Mouse (Mus musculus): ENCODE results near the gene Nt5e. TPM values are rescaled to one million over a fixed set of nuclear protein-coding genes. Genes with fewer than 3 reads are reported as not detected.
A peak's percentile ranks its signal among the peaks of the same experiment; 100 is the strongest.

Nt5e gene
- polyA plus RNA-seq, 1 experiment from 2014 or later: 4.3 TPM

- Histone ChIP-seq H3K27ac (no peak overlapping the region), H3K27me3 (ENCODE audit: insufficient read depth, low read length) (no peaks in the 10 kb centered on the region), H3K4me2 (ENCODE audit: low read length) (no peak overlapping the region), H3K9me3 (replicated peaks; ENCODE audit: low read length) (no peaks in the 10 kb centered on the region), H3K36me3 (ENCODE audit: insufficient read depth, low read length) (no peaks in the 10 kb centered on the region), H3K4me1 (replicated peaks; ENCODE audit: insufficient read depth, low read length) (no peaks in the 10 kb centered on the region; the same call in 1 of the 2 replicates), H3K4me3 (replicated peaks; ENCODE audit: low read depth, low read length) (no peak overlapping the region), H3K9ac (ENCODE audit: low read depth, low read length) (no peak overlapping the region)
- DNase-seq (ENCODE audit: low spot score): no peak
- no peak for TF ChIP-seq CTCF (IDR thresholded peaks at IDR 0.05; ENCODE audit: low read depth)
- 84% methylated on average over 7 of the region's 7 CpGs for WGBS
- ATAC-seq (replicated peaks; ENCODE audit: low FRiP score, low read depth): no peak
Observed at GRCm38 (mm10) chr9:88342241-88342640, 15.2 kb downstream of the Nt5e start.

- H3K4me2 ChIP-seq (ENCODE audit: low read length): no peak overlapping the region
- DNase-seq (ENCODE audit: low spot score): no peak
- H3K4me1 ChIP-seq (replicated peaks; ENCODE audit: insufficient read depth, low read length): no peaks in the 10 kb centered on the region; the same call in 1 of the 2 replicates
- H3K9ac ChIP-seq (ENCODE audit: low read depth, low read length): no peak overlapping the region
- H3K9me3 ChIP-seq (replicated peaks; ENCODE audit: low read length): no peaks in the 10 kb centered on the region
- no peaks in the 10 kb centered on the region for H3K27me3 ChIP-seq (ENCODE audit: insufficient read depth, low read length)
- H3K27ac ChIP-seq: no peak overlapping the region
- H3K4me3 ChIP-seq (replicated peaks; ENCODE audit: low read depth, low read length): no peak overlapping the region
- TF ChIP-seq CTCF (IDR thresholded peaks at IDR 0.05; ENCODE audit: low read depth): no peak
- no peak for ATAC-seq (replicated peaks; ENCODE audit: low FRiP score, low read depth)
- 82% methylated on average over 3 of the region's 3 CpGs for WGBS
- H3K36me3 ChIP-seq (ENCODE audit: insufficient read depth, low read length): no peaks in the 10 kb centered on the region
Observed at GRCm38 (mm10) chr9:88342701-88343100, 15.7 kb downstream of the Nt5e start.

DNA sequence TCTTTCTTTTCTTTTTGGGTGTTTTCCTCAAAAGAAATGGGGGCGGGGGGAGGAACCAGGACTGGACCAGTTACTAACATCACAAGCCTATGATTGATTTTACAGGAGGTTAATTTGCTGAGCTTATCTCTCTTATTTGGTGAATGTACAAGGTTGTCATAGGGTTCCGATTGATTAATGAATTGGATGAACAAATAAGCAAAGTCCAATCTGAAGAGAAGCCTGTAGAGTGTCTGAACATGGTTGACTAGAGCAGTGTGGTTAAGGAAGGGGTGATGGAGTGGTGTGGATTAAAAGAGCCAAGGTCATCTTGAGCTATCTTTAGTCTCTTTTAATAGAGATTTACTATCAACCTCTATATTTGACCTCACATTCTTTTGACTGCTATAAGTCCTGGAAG is 17.4 kb downstream of the Nt5e start:
- 95% methylated on average over 2 of the region's 2 CpGs for WGBS
- no peak overlapping the region for H3K9ac ChIP-seq (ENCODE audit: low read depth, low read length)
- no peak for ATAC-seq (replicated peaks; ENCODE audit: low FRiP score, low read depth)
- no peak overlapping the region for H3K4me3 ChIP-seq (replicated peaks; ENCODE audit: low read depth, low read length)
- no peaks in the 10 kb centered on the region for H3K9me3 ChIP-seq (replicated peaks; ENCODE audit: low read length)
- no peak overlapping the region for H3K27ac ChIP-seq
- no peaks in the 10 kb centered on the region for H3K36me3 ChIP-seq (ENCODE audit: insufficient read depth, low read length)
- H3K4me1 ChIP-seq (replicated peaks; ENCODE audit: insufficient read depth, low read length): no peaks in the 10 kb centered on the region; the same call in 1 of the 2 replicates
- H3K4me2 ChIP-seq (ENCODE audit: low read length): no peak overlapping the region
- peak; percentile 31 for DNase-seq (ENCODE audit: low spot score)
- no peak for TF ChIP-seq CTCF (IDR thresholded peaks at IDR 0.05; ENCODE audit: low read depth)
- H3K27me3 ChIP-seq (ENCODE audit: insufficient read depth, low read length): no peaks in the 10 kb centered on the region

DNA sequence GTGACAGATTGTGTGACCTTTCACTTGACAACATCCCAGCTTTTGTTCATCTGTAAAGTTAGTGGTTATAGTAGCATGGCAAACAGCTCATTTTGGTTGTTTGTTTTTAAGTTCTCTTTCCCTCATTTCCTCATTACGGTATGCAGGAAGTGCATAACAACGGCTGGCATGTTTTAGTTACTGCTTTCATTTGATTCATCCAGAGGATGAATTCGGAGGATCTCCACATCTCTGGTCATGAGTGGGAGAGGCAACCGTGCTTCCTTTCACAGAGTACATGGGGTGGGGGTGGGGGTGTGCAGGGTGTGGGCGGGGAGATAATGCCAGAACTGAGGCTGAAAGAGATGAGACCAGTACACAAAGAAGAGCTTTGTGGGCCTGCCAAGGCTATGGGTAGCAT is 19.9 kb downstream of the Nt5e start:
- H3K9me3 ChIP-seq (replicated peaks; ENCODE audit: low read length): no peaks in the 10 kb centered on the region
- H3K4me2 ChIP-seq (ENCODE audit: low read length): no peak overlapping the region
- no peaks in the 10 kb centered on the region for H3K27me3 ChIP-seq (ENCODE audit: insufficient read depth, low read length)
- no peak for TF ChIP-seq CTCF (IDR thresholded peaks at IDR 0.05; ENCODE audit: low read depth)
- H3K4me1 ChIP-seq (replicated peaks; ENCODE audit: insufficient read depth, low read length): no peaks in the 10 kb centered on the region; the same call in 1 of the 2 replicates
- 56% methylated on average over 5 of the region's 5 CpGs for WGBS
- H3K4me3 ChIP-seq (replicated peaks; ENCODE audit: low read depth, low read length): no peak overlapping the region
- H3K9ac ChIP-seq (ENCODE audit: low read depth, low read length): no peak overlapping the region
- H3K36me3 ChIP-seq (ENCODE audit: insufficient read depth, low read length): no peaks in the 10 kb centered on the region
- DNase-seq (ENCODE audit: low spot score) (no peak), ATAC-seq (replicated peaks; ENCODE audit: low FRiP score, low read depth) (no peak)
- H3K27ac ChIP-seq: no peak overlapping the region

GRCm38 (mm10) chr9:88348623-88349022 is 21.6 kb downstream of the Nt5e start:
- DNase-seq (ENCODE audit: low spot score) (no peak), ATAC-seq (replicated peaks; ENCODE audit: low FRiP score, low read depth) (no peak)
- H3K4me1 ChIP-seq (replicated peaks; ENCODE audit: insufficient read depth, low read length): no peaks in the 10 kb centered on the region; the same call in 1 of the 2 replicates
- no peak for TF ChIP-seq CTCF (IDR thresholded peaks at IDR 0.05; ENCODE audit: low read depth)
- no peaks in the 10 kb centered on the region for H3K9me3 ChIP-seq (replicated peaks; ENCODE audit: low read length)
- H3K27ac ChIP-seq: no peak overlapping the region
- no peak overlapping the region for H3K4me2 ChIP-seq (ENCODE audit: low read length)
- H3K9ac ChIP-seq (ENCODE audit: low read depth, low read length): no peak overlapping the region
- no peak overlapping the region for H3K4me3 ChIP-seq (replicated peaks; ENCODE audit: low read depth, low read length)
- no peaks in the 10 kb centered on the region for H3K36me3 ChIP-seq (ENCODE audit: insufficient read depth, low read length)
- 85% methylated on average over 6 of the region's 6 CpGs for WGBS
- no peaks in the 10 kb centered on the region for H3K27me3 ChIP-seq (ENCODE audit: insufficient read depth, low read length)

DNA sequence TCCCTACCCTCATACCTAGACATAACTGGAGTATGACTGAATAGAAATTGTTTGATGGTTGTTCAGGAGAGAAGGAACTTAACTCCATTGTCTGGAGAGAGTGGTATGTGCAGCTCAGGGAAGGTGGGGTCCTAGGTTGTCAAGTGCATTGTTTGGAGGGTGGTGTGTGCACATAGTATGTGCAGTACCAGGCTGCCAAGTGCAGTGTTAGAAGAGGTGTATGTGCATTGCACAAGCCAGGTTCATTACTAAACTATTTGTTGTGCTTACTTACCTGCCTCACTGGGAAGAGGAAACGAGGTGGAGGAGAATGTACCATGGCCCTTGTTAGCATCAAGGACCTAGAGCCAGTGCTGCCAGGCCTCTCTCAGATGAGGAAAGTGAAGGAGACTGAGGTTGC is 23.3 kb downstream of the Nt5e start:
- Histone ChIP-seq H3K27ac (no peak overlapping the region), H3K9ac (ENCODE audit: low read depth, low read length) (no peak overlapping the region), H3K36me3 (ENCODE audit: insufficient read depth, low read length) (no peaks in the 10 kb centered on the region), H3K27me3 (ENCODE audit: insufficient read depth, low read length) (no peaks in the 10 kb centered on the region), H3K4me1 (replicated peaks; ENCODE audit: insufficient read depth, low read length) (no peaks in the 10 kb centered on the region; the same call in 1 of the 2 replicates), H3K4me2 (ENCODE audit: low read length) (no peak overlapping the region), H3K9me3 (replicated peaks; ENCODE audit: low read length) (no peaks in the 10 kb centered on the region), H3K4me3 (replicated peaks; ENCODE audit: low read depth, low read length) (no peak overlapping the region)
- 80% methylated on average over 1 of the region's 1 CpGs for WGBS
- no peak for TF ChIP-seq CTCF (IDR thresholded peaks at IDR 0.05; ENCODE audit: low read depth)
- DNase-seq (ENCODE audit: low spot score): no peak
- ATAC-seq (replicated peaks; ENCODE audit: low FRiP score, low read depth): no peak

DNA sequence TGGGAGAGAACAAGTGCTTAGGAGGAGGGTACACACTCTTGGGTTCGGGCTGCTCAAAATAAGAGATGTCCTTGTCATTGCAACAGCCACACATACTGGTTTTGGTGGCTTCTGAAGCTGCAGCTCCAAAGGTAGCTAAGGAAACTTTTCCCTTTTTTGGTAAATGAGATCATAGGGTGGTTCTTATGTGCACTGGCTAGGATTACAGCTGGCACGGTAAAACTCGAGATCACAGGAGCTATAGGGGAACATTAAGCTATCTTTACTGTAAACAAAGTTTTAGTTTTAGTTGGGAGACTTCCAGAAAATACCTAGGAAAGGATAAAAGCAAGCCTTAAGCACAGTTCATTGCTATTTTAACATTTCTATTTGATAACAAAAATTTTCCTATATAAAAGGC is 24.2 kb downstream of the Nt5e start:
- H3K4me2 ChIP-seq (ENCODE audit: low read length): no peak overlapping the region
- no peak for TF ChIP-seq CTCF (IDR thresholded peaks at IDR 0.05; ENCODE audit: low read depth)
- DNase-seq (ENCODE audit: low spot score) (no peak), ATAC-seq (replicated peaks; ENCODE audit: low FRiP score, low read depth) (no peak)
- no peaks in the 10 kb centered on the region; the same call in 1 of the 2 replicates for H3K4me1 ChIP-seq (replicated peaks; ENCODE audit: insufficient read depth, low read length)
- H3K27me3 ChIP-seq (ENCODE audit: insufficient read depth, low read length): no peaks in the 10 kb centered on the region
- H3K9ac ChIP-seq (ENCODE audit: low read depth, low read length): no peak overlapping the region
- no peak overlapping the region for H3K4me3 ChIP-seq (replicated peaks; ENCODE audit: low read depth, low read length)
- H3K9me3 ChIP-seq (replicated peaks; ENCODE audit: low read length): no peaks in the 10 kb centered on the region
- WGBS: 39% methylated on average over 3 of the region's 3 CpGs
- no peaks in the 10 kb centered on the region for H3K36me3 ChIP-seq (ENCODE audit: insufficient read depth, low read length)
- H3K27ac ChIP-seq: no peak overlapping the region
